Mouse (Mus musculus): ENCODE measurements around the gene Ifitm5.

DNA sequence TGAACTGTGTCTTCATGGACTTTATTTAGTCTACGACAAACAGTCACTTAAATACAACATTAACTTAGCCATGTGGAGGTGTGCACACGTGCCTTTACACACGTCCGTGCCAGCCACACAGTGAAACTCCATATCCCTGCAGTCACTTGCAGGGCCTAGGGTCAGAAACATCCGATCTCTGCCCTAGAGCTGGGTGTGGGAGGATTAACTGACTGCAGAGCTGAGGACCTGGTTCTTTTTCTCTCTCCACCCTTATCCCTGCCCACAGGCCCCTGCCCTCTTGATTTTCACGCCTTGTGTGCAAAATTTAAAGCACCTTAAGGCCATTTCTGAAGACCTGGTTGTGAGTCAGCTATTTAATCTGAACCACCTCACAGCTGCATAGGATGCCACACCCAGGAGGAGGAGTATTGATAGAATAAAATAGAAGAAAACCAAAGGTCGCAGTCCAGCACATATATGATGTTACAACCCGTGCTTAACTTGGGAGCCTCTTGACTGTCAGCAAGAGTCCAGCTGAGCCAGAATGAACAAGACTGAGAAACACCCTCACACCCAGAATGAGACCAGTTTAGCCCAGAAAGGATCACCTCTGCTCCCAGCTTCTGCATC is 29.6 kb downstream of the Ifitm5 start, which contains the start of gene Nlrp6:
- TF ChIP-seq CTCF (IDR thresholded peaks at IDR 0.05; ENCODE audit: low read depth, low read length) (no peak), POLR2A (IDR thresholded peaks at IDR 0.05; ENCODE audit: extremely low read depth, insufficient read depth, low read length) (no peak)
